Mouse (Mus musculus): ENCODE data around the gene Hnrnph1. TPM values are rescaled to one million over a fixed set of nuclear protein-coding genes. Genes with fewer than 3 reads are reported as not detected.

The Hnrnph1 gene
- polyA plus RNA-seq, 1 experiment: 293 TPM

- TF ChIP-seq CTCF (IDR thresholded peaks at IDR 0.05; ENCODE audit: low read depth, low read length): peak; percentile 58
- TF ChIP-seq POLR2A (IDR thresholded peaks at IDR 0.05; ENCODE audit: borderline replicate concordance, low read depth, low read length): no peak
- Histone ChIP-seq H3K4me1 (ENCODE audit: control insufficient read depth, insufficient read depth, low read length) (peaks cover 30% of the 10 kb centered on the region), H3K4me3 (ENCODE audit: insufficient read depth, low read length) (no peak overlapping the region), H3K27ac (ENCODE audit: insufficient read depth, low read depth, low read length) (no peak overlapping the region)
These were observed 5.4 kb upstream of the Hnrnph1 start for GRCm38 (mm10) chr11:50371399-50371841.

DNA sequence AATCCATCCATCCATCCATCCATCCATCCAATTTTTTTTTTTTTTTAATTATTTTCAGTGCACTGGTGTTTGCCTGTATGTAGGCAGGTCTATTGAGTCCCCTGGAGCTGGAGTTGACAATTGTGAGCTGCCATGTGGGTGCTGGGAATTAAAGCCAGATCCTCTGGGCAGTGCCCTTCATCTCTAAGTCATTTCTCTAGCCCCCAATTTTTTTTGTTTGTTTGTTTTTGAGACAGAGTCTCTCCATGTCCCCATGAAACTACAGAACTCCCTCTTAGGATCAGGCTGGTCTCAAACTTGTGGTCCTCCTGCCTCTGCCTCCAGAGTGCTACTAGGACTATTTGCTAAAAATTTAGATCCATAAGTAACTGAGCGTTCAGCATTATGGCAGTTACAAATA lies 4.9 kb upstream of the Hnrnph1 start:
- H3K4me3 ChIP-seq (ENCODE audit: insufficient read depth, low read length): no peak overlapping the region
- TF ChIP-seq CTCF (IDR thresholded peaks at IDR 0.05; ENCODE audit: low read depth, low read length): no peak
- peaks cover 30% of the 10 kb centered on the region for H3K4me1 ChIP-seq (ENCODE audit: control insufficient read depth, insufficient read depth, low read length)
- H3K27ac ChIP-seq (ENCODE audit: insufficient read depth, low read depth, low read length): no peak overlapping the region

DNA sequence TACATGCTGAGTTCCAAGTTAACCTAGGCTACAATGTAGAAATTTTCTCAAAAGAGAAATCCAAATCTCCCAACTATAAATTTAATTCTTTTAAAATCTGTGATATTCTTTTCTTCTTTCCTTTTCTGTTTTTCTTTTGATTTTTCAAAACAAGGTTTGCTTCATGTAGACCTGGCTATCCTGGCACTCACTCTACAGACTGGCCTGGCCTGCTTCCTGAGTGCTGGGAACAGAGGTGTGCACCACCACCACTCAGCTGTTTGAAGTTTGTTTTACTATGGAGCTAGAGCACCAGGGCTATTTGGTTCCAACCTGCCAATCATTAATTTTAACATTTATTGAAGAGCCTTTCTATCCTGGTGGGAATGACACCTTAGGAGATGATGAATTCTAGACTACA lies 3.7 kb upstream of the Hnrnph1 start:
- Histone ChIP-seq H3K4me3 (ENCODE audit: insufficient read depth, low read length) (no peak overlapping the region), H3K27ac (ENCODE audit: insufficient read depth, low read depth, low read length) (no peak overlapping the region), H3K4me1 (ENCODE audit: control insufficient read depth, insufficient read depth, low read length) (peaks cover 30% of the 10 kb centered on the region)
- TF ChIP-seq CTCF (IDR thresholded peaks at IDR 0.05; ENCODE audit: low read depth, low read length): no peak
- TF ChIP-seq POLR2A (IDR thresholded peaks at IDR 0.05; ENCODE audit: borderline replicate concordance, low read depth, low read length): no peak

DNA sequence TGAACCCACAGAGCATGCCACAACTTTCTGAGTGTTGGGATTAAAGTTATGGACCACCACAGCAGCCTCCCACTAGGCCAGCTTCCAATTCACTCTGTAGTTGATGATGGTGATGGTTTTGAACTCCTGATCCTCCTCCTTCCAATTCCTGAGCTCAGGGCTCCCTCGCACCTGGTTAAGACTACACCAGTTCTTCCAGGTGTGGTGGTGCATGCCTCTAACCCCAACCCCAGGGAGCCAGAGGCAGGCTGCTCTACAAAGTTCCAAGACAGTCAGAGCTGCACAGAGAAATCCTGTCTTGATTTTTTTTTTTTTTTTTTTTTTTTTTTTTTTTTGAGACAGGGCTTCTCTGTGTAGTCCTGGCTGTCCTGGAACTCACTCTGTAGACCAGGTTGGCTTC lies 3.2 kb upstream of the Hnrnph1 start:
- no peak overlapping the region for H3K4me3 ChIP-seq (ENCODE audit: insufficient read depth, low read length)
- H3K27ac ChIP-seq (ENCODE audit: insufficient read depth, low read depth, low read length): no peak overlapping the region
- no peak for TF ChIP-seq CTCF (IDR thresholded peaks at IDR 0.05; ENCODE audit: low read depth, low read length)
- TF ChIP-seq POLR2A (IDR thresholded peaks at IDR 0.05; ENCODE audit: borderline replicate concordance, low read depth, low read length): no peak
- peaks cover 27% of the 10 kb centered on the region for H3K4me1 ChIP-seq (ENCODE audit: control insufficient read depth, insufficient read depth, low read length)

DNA sequence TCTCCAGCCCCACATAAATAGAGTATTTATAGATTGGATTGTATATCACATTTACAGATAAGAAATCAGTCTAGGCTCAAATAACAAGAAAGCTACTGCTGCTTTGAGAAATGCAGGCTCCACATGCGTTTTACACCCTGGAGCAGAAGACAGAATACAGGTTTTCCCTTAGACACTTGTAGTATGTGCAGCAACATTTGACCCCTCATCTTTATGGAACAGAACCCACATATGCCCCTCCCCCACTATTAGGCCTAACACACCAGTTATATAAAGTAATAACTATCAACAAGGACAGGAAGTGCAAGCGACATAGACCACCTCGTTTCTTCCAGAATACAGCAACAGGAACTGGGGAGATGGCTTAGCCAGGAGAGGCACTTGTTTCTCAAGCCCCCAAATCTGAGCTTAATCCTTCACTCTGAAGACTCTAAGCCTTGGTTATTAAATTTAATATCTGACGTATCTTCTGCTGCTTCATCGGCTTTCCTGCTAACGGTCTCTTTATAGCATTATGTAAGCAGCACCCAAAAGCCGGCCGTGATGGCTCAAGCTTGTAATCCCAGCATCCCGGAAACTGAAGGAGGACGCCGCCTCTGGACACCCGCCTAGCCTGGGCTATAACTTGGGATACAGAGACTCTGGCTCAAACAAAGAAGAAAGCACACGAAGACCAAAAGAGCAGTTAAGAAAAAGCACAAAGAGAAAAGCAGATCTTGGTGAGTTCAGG lies 2.3 kb upstream of the Hnrnph1 start:
- no peak for TF ChIP-seq CTCF (IDR thresholded peaks at IDR 0.05; ENCODE audit: low read depth, low read length)
- no peak for TF ChIP-seq POLR2A (IDR thresholded peaks at IDR 0.05; ENCODE audit: borderline replicate concordance, low read depth, low read length)
- H3K27ac ChIP-seq (ENCODE audit: insufficient read depth, low read depth, low read length): no peak overlapping the region
- no peak overlapping the region for H3K4me3 ChIP-seq (ENCODE audit: insufficient read depth, low read length)
- peaks cover 21% of the 10 kb centered on the region for H3K4me1 ChIP-seq (ENCODE audit: control insufficient read depth, insufficient read depth, low read length)

DNA sequence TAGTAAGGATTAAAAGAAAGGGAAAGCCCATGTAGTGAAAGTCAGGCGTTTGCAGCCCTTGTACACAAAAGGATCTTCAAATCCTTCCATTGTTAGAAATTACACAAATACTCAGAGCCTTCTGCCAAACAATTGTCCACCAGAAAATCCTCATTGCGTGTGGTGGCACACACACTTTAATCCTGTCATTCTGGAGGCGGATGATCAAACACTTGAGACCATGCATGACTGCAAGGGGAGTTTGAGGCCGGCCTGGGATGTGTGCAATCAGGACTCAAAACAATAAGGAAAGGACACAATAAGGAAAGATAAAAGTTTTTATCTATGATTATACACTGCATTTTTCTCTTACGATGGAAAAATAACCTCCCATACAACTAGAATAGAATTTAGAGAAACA lies 1.4 kb upstream of the Hnrnph1 start:
- peaks cover 16% of the 10 kb centered on the region for H3K4me1 ChIP-seq (ENCODE audit: control insufficient read depth, insufficient read depth, low read length)
- no peak overlapping the region for H3K27ac ChIP-seq (ENCODE audit: insufficient read depth, low read depth, low read length)
- no peak overlapping the region for H3K4me3 ChIP-seq (ENCODE audit: insufficient read depth, low read length)
- TF ChIP-seq POLR2A (IDR thresholded peaks at IDR 0.05; ENCODE audit: borderline replicate concordance, low read depth, low read length) (no peak), CTCF (IDR thresholded peaks at IDR 0.05; ENCODE audit: low read depth, low read length) (no peak)

DNA sequence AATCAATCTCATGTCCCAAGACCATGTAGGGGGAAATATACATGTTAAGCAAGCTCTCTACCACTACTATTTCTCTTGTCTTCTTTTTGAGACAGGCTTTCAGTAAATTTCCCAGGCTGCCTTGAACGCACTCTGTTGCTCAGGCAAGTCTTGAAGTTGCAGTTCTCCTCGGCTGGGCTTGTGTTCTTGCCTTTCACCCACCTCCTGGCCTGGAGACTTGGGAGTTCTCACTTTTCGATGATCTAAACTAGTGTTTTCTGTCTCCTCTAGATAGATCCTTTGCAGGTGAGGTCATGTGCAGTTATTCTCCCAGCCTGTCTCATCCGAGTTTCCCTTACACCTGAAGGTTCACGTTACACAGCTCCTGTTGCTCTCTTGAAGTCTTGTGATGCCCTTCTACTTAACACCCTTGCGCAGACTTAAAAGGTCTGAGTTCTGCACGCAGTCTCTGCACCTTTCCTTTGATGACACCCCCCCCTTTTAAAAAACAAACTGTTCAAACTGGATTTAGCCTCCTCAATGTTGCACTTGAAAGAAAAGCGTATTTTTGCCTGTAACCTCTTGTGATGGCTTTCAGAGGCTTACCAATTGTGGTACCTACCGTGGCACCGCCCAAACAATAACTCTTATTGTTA lies 517 bp upstream of the Hnrnph1 start:
- TF ChIP-seq CTCF (IDR thresholded peaks at IDR 0.05; ENCODE audit: low read depth, low read length): no peak
- Histone ChIP-seq H3K4me1 (ENCODE audit: control insufficient read depth, insufficient read depth, low read length) (peaks cover 14% of the 10 kb centered on the region), H3K27ac (ENCODE audit: insufficient read depth, low read depth, low read length) (peak overlapping the region; percentile 92), H3K4me3 (ENCODE audit: insufficient read depth, low read length) (peak overlapping the region; percentile 83)

- Histone ChIP-seq H3K4me1 (ENCODE audit: control insufficient read depth, insufficient read depth, low read length) (peaks cover 16% of the 10 kb centered on the region), H3K4me3 (ENCODE audit: insufficient read depth, low read length) (peak overlapping the region; percentile 98), H3K27ac (ENCODE audit: insufficient read depth, low read depth, low read length) (peak overlapping the region; percentile 99)
- 0 out of 2 replicates have a peak, but pooled peaks have one; percentile 19 for TF ChIP-seq CTCF (IDR thresholded peaks at IDR 0.05; ENCODE audit: low read depth, low read length)
- TF ChIP-seq POLR2A (IDR thresholded peaks at IDR 0.05; ENCODE audit: borderline replicate concordance, low read depth, low read length): no peak
These were observed 1.3 kb downstream of the Hnrnph1 start for GRCm38 (mm10) chr11:50377892-50378684.

DNA sequence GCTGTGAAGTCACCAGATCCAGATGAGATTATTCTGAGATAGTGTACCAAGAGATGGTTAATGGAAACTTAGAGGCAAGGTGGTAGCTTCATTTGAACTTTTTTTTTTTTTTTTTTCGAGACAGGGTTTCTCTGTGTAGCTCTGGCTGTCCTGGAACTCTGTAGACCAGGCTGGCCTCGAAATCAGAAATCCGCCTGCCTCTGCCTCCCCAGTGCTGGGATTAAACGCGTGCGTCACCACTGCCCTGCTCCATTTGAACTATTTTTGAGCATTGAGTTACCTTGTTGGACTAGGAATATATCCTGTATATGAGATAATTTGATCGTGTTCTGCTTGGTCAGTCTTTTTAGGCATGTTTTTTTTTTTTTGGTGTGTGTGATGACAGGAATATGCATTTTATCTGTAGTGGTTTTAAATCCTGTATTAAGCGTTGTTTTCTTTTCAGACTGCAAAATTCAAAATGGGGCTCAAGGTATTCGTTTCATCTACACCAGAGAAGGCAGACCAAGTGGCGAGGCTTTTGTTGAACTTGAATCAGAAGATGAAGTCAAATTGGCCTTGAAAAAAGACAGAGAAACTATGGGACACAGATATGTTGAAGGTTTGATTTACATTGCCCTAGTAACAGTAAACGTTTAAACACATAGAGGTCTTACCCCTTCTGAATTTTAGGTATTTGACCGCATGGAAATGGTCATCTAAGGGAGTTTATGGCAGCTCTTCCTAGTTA lies 2.4 kb downstream of the Hnrnph1 start:
- H3K4me1 ChIP-seq (ENCODE audit: control insufficient read depth, insufficient read depth, low read length): peaks cover 16% of the 10 kb centered on the region
- no peak for TF ChIP-seq CTCF (IDR thresholded peaks at IDR 0.05; ENCODE audit: low read depth, low read length)
- TF ChIP-seq POLR2A (IDR thresholded peaks at IDR 0.05; ENCODE audit: borderline replicate concordance, low read depth, low read length): no peak

More for the DNA sequence above, 2.4 kb downstream of the Hnrnph1 start:
- Histone ChIP-seq H3K4me3 (ENCODE audit: insufficient read depth, low read length) (peak overlapping the region; percentile 98), H3K27ac (ENCODE audit: insufficient read depth, low read depth, low read length) (peak overlapping the region; percentile 23)

Data from bone marrow macrophage, adult 2 months (primary cell).